Mouse (Mus musculus): ENCODE data around the gene Smurf2.

DNA sequence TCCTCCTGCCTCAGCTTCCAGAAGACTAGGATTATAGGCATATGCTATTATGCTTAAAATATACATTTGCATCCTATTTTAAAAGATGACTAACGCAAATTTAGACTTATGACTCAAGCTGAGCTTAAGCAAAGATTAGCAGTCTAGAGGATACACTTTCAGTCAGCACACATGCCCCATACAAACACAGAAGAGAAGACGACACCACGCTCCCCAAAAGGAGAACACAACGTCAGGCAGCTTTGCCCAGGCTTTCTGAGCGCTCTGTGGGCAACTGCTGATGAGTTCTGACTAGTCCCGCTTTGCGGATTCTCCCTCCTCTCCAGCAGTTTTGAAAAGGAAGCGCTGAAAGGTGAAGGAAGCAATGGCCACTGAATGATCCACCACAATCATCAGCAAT is 96.8 kb downstream of the Smurf2 start:
- TF ChIP-seq POLR2A (IDR thresholded peaks at IDR 0.05; ENCODE audit: insufficient read depth, low read depth, low read length) (no peak), CTCF (IDR thresholded peaks at IDR 0.05; ENCODE audit: insufficient read depth, low read depth, low read length) (no peak)
